Mouse (Mus musculus) hindbrain, embryonic 11.5 days (tissue): ENCODE measurements around the gene Helz. TPM values are rescaled to one million over a fixed set of nuclear protein-coding genes. Genes with fewer than 3 reads are reported as not detected.
A peak's percentile ranks its signal among the peaks of the same experiment; 100 is the strongest.

Experiments
- ATAC-seq: fragments of 200-750 bp; cut with Nextera tagmentation; 2 replicates; pipeline ENCODE4 v1.8.0; 2017; ENCODE audit warnings: mild to moderate bottlenecking, moderate TSS enrichment, moderate library complexity; ENCODE audit not compliant: low FRiP score
- DNase-seq: peaks from one replicate; pipeline ENCODE4 v3.0.0-alpha.2; 2015; ENCODE audit warnings: low spot score
- H3K27ac ChIP-seq: fragments of 300-500 bp; sonication (generic); 2 replicates; pipeline ENCODE4 v1.5.1; 2014; ENCODE audit warnings: mild to moderate bottlenecking, low read depth, low read length
- H3K27me3 ChIP-seq: fragments of 300-500 bp; sonication (generic); 2 replicates; pipeline ENCODE4 v1.6.1; 2014; ENCODE audit warnings: mild to moderate bottlenecking, low read length, moderate library complexity, mixed read lengths; ENCODE audit not compliant: control insufficient read depth, insufficient read depth
- H3K36me3 ChIP-seq: fragments of 300-500 bp; sonication (generic); 2 replicates; pipeline ENCODE4 v1.6.1; 2014; ENCODE audit warnings: mild to moderate bottlenecking, low read length, moderate library complexity, mixed read lengths; ENCODE audit not compliant: control insufficient read depth, insufficient read depth
- H3K4me1 ChIP-seq: fragments of 300-500 bp; sonication (generic); replicated peaks from 2 replicates; pipeline ENCODE4 v1.6.1; 2014; ENCODE audit warnings: low read length, mixed read lengths; ENCODE audit not compliant: control insufficient read depth, insufficient read depth
- H3K4me2 ChIP-seq: fragments of 300-500 bp; sonication (generic); replicated peaks from 2 replicates; pipeline ENCODE4 v1.6.1; 2014; ENCODE audit warnings: mild to moderate bottlenecking, low read depth, low read length
- H3K4me3 ChIP-seq: fragments of 300-500 bp; sonication (generic); 2 replicates; pipeline ENCODE4 v1.5.1; 2014; ENCODE audit warnings: low read depth, low read length
- H3K9ac ChIP-seq: fragments of 300-500 bp; sonication (generic); 2 replicates; pipeline ENCODE4 v1.6.1; 2014; ENCODE audit warnings: low read depth, low read length
- H3K9me3 ChIP-seq: fragments of 300-500 bp; sonication (generic); 2 replicates; pipeline ENCODE4 v1.6.1; 2016; ENCODE audit warnings: low read length; ENCODE audit not compliant: control insufficient read depth
- WGBS: fragments of 180-500 bp; shearing (Covaris S2); extraction: QIAGEN DNeasy Blood & Tissue Kit; methylation state at CpG from one replicate; pipeline ENCODE4 v1.1.7; 2014; 5-methylcytosine and 5-hydroxymethylcytosine counted together
- polyA plus RNA-seq: library from polyadenylated mRNA; unstranded; fragments of >200 nt; fragmentation: Nextera tagmentation; extraction: Ambion mirVana; gene quantifications from 2 replicates; pipeline ENCODE4 v1.2.1, GENCODE M21; 2014

The Helz gene
- polyA plus RNA-seq, 1 experiment from 2014 or later, result 22.6 TPM

DNA sequence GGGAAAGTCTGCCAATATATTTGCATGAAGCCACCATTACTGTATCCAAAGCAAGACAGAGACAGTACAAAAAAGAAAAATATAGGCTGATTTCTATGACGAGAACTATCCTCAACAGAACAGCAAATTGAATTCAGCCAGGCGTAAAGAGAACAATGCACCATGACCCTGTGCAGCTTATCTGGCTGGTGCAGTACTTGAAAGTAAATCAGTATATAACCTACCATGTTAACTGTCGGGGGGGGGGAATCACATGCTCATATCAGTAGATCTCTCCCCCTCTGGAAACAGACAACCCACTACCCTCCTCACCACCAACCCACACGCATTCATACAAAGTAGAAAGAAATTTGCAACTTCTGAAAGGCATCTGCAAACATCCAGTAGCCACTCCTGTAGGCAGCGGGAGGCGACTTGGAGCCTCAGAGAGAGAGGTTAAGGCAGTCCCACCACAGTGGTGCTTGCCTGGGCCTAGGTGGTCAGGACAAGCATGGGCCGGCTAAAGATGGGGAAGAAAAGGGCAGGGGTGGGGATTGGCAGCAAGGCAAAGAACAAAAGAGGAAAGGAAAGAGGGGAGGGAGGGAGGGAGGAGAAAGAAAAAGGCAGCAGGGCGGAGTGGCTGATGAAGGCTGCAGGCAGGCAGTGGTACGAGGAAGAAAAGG lies 135.1 kb downstream of the Helz start:
- Histone ChIP-seq H3K27ac (peak overlapping the region; percentile 51; the same call in 1 of the 2 replicates), H3K27me3 (no peaks in the 10 kb centered on the region), H3K4me3 (no peak overlapping the region), H3K4me1 (peaks cover 13% of the 10 kb centered on the region), H3K36me3 (peaks cover 9% of the 10 kb centered on the region; the same call in 1 of the 2 replicates), H3K9ac (no peak overlapping the region), H3K9me3 (no peaks in the 10 kb centered on the region), H3K4me2 (no peak overlapping the region)
- 35% methylated on average over 9 of the region's 9 CpGs for WGBS
- ATAC-seq (peak; percentile 45; the same call in 1 of the 2 replicates), DNase-seq (peak; percentile 30)

DNA sequence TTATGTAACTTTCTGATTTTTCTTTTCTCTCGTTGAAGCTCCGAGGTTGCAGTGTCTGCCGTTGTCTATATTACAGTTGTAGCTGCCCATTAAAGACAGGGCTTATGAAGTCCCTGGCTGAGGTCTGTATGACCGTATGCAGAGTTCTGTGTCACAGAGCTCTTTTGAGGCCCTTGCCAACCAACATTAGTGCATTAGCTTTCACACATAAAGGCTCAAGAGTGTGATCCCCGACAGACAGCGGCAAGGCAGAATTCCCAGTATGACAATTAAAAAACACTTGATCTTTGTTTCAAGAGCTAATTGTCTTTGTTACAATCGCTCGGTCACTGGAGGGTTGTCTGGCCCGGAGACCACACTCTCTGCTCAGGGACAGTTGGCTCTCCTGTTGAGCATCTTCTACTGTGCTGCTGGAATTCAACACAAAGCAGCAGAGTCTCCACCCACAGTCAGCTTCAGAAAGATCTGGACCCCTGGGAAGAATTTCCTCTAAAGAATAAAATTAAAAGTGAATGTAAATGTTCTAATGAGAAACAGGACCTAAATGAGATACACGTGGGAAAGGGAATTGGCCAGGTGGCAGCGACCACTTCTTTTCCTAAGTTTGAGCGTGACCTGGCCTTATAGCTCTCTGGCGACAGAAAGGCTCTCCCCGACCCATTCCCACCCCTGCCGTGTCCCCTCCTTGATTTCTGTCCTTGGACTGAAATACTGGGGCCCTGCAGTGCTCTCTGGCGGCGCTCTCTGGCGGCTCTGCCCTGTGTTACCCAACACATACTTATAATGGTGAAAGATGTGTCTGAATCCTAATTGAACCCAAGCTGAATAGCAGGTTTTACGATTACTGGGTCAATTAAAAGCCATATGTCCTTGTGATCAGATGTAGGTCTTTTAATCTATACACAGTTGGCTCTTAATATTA lies 136.1 kb downstream of the Helz start:
- 58% methylated on average over 19 of the region's 19 CpGs for WGBS
- Histone ChIP-seq H3K4me3 (no peak overlapping the region), H3K36me3 (peaks cover 9% of the 10 kb centered on the region; the same call in 1 of the 2 replicates), H3K9ac (no peak overlapping the region), H3K27me3 (no peaks in the 10 kb centered on the region), H3K9me3 (no peaks in the 10 kb centered on the region), H3K27ac (peak overlapping the region; percentile 51; the same call in 1 of the 2 replicates), H3K4me1 (peaks cover 13% of the 10 kb centered on the region), H3K4me2 (no peak overlapping the region)
- DNase-seq, result peak; percentile 23
- ATAC-seq, result no peak

DNA sequence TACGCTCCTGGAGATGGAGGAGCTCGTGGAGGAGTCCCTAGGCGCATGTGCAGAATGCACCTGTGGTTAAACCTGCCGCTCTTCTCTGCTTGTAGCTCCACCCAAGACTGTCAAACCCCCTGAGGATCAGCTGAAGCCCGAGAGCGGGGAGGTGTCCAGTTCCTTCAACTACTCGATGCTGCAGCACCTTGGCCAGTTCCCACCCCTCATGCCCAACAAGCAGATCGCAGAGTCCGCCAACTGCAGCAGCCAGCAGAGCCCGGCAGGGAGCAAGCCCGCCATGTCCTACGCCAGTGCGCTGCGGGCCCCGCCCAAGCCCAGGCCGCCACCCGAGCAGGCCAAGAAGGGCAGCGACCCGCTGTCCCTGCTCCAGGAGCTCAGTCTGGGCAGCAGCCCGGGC lies 138.6 kb downstream of the Helz start:
- Histone ChIP-seq H3K27me3 (no peaks in the 10 kb centered on the region), H3K36me3 (peaks cover 9% of the 10 kb centered on the region; the same call in 1 of the 2 replicates), H3K4me3 (no peak overlapping the region), H3K9ac (no peak overlapping the region), H3K4me1 (peaks cover 13% of the 10 kb centered on the region), H3K9me3 (no peaks in the 10 kb centered on the region), H3K27ac (no peak overlapping the region), H3K4me2 (no peak overlapping the region)
- ATAC-seq (no peak), DNase-seq (no peak)
- WGBS, result 86% methylated on average over 20 of the region's 20 CpGs

DNA sequence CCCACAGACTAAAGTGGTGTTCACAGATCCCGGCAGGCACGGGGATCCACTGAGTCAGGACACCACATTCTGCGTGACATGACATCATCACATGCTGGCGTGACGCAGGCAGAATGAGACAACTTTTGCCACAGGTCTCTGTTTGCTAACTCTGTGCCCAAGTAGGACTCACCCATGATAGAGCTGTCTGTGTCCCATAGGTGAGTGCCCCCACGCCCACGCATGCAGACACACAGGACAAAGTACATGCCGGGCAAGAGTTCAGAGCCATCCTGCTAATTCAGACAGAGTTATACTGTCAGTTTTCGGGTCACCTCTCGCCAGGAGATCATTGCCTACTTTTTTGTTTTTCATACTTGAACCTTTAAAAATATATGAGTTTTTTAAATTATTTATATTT lies 140.8 kb downstream of the Helz start:
- DNase-seq (no peak), ATAC-seq (no peak)
- H3K36me3 ChIP-seq, result peaks cover 7% of the 10 kb centered on the region; the same call in 1 of the 2 replicates
- H3K4me1 ChIP-seq, result peaks cover 7% of the 10 kb centered on the region; the same call in 1 of the 2 replicates
- 97% methylated on average over 10 of the region's 10 CpGs for WGBS
- H3K27me3 ChIP-seq, result no peaks in the 10 kb centered on the region
- no peak overlapping the region for H3K9ac ChIP-seq
- no peak overlapping the region for H3K4me3 ChIP-seq
- no peak overlapping the region for H3K4me2 ChIP-seq
- H3K27ac ChIP-seq, result no peak overlapping the region
- no peaks in the 10 kb centered on the region for H3K9me3 ChIP-seq

DNA sequence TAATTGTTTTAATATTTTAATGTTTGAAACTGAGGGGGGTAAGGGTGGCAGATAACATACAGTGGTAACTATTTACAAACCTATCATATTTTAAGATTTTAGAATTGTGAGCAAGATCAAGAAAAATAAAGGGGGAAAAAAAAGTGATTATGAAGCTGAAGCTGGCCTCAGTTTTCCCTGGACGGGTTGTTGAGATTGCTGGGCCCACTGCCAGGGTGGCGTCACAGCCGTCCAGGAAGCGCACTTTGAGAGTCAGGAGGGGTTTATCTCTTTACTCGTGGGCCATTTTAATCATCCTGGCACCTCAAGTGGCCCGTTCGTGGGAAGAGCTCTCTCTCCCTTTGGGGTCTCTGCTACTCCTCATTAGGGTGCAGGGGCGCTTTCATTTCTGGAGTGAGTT lies 143.8 kb downstream of the Helz start:
- ATAC-seq, result no peak
- Histone ChIP-seq H3K9ac (no peak overlapping the region), H3K4me1 (no peaks in the 10 kb centered on the region)

DNA sequence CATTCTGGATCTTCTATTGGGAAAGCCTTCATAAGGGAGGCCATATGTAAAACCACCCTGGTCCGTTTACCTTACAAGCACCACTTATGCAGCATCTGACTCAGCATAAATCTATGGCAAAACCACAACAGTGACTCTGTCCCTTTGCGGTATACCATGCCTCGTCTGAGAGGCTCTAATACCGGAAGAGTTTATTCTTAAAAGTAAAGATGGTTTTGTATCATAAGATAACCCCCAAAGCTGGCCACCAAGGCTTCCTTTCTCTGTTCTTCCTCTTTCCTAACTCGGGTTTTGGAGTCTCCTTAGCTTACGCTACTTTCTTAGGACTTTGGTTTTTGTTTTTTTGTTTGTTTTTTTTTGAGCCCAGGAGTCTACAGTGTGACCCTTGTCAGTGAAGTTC lies 145.6 kb downstream of the Helz start:
- no peak for DNase-seq
- no peak overlapping the region for H3K4me2 ChIP-seq
- no peaks in the 10 kb centered on the region for H3K27me3 ChIP-seq
- no peak for ATAC-seq
- H3K36me3 ChIP-seq, result no peaks in the 10 kb centered on the region
- no peak overlapping the region for H3K4me3 ChIP-seq
- WGBS, result 81% methylated on average over 6 of the region's 6 CpGs
- no peak overlapping the region for H3K9ac ChIP-seq
- no peaks in the 10 kb centered on the region for H3K4me1 ChIP-seq
- H3K27ac ChIP-seq, result no peak overlapping the region
- H3K9me3 ChIP-seq, result no peaks in the 10 kb centered on the region

More for the DNA sequence above, 143.8 kb downstream of the Helz start:
- no peaks in the 10 kb centered on the region for H3K9me3 ChIP-seq
- 91% methylated on average over 8 of the region's 8 CpGs for WGBS
- no peaks in the 10 kb centered on the region for H3K27me3 ChIP-seq
- no peak overlapping the region for H3K27ac ChIP-seq
- peaks cover 1% of the 10 kb centered on the region; the same call in 1 of the 2 replicates for H3K36me3 ChIP-seq
- H3K4me2 ChIP-seq, result no peak overlapping the region
- no peak overlapping the region for H3K4me3 ChIP-seq
- DNase-seq, result no peak

DNA sequence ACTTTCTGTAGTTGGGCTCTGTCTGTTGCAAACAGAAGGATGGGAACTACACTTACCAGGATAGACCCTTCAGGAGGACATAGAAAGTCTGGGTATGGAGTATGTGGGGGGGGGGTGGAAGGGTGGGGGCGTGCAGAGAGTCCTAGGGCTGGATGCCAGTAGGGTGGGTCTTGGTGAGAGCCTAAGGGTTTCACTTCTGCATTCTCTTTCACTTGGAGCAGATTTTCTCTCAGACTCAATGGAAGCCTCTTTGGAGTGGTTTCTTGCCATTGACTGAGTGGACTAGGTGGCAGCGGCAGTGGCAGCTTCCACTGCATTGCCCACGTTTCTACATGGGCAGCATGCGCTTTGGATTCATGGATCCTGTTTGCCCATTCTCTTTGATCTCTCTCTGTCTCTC lies 152.2 kb downstream of the Helz start:
- no peaks in the 10 kb centered on the region for H3K27me3 ChIP-seq
- WGBS, result 87% methylated on average over 4 of the region's 4 CpGs
- H3K9ac ChIP-seq, result no peak overlapping the region
- no peaks in the 10 kb centered on the region for H3K36me3 ChIP-seq
- 0 out of 2 replicates have a peak, but pooled peaks cover 3% of the 10 kb centered on the region for H3K4me1 ChIP-seq
- no peak overlapping the region for H3K27ac ChIP-seq
- ATAC-seq, result no peak
- DNase-seq, result no peak
- H3K4me3 ChIP-seq, result no peak overlapping the region
- no peaks in the 10 kb centered on the region for H3K9me3 ChIP-seq
- no peak overlapping the region for H3K4me2 ChIP-seq

DNA sequence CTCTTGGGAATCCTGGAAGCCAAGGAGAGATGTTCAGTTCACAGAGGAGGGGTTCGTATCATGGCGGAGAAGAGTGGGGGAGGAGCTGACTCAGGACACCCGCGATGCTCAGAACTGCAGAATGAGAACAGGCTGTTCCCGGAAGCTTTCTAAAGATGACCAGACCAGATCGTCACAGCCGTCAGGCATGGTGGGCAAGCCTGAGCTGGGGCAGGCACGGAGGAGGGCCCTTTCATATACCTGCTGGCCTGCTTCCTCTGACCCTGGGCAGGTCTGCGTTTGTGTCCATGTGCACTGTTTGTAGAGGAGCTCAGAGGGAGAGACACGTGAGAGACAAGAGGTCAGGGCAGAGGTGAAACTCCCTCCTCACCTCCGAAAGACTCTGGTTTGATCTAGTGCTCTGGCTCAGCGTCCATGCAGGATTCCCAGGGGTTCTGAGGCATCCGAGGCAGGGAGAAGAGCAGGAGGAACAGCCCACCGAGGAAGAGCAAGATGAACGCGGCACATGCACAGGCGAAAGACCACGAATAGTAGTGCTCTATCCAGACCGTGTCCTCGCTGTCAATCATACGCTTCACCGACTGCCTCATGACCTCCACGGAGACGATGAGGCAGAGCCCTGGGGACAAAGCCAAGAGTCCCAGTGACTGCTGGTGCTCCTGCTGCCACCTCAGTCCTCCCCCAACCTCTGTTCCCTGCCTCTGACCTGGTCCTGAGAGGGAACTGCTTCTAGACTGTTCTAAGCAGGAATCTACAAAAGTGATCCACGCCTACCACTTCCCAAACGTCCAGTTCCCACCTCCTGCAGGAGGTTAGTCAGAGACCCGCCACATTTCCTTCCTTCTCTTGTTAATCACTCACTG lies 155.8 kb downstream of the Helz start:
- WGBS, result 40% methylated on average over 27 of the region's 27 CpGs
- ATAC-seq, result no peak

More for the DNA sequence above, 155.8 kb downstream of the Helz start:
- Histone ChIP-seq H3K4me1 (0 out of 2 replicates have a peak, but pooled peaks cover 3% of the 10 kb centered on the region), H3K27me3 (no peaks in the 10 kb centered on the region), H3K36me3 (no peaks in the 10 kb centered on the region), H3K9me3 (no peaks in the 10 kb centered on the region), H3K27ac (no peak overlapping the region), H3K4me3 (no peak overlapping the region), H3K9ac (no peak overlapping the region), H3K4me2 (0 out of 2 replicates have a peak overlapping the region, but pooled peaks have one; percentile 1)
- DNase-seq, result peak; percentile 32
